Mouse (Mus musculus) embryonic facial prominence, embryonic 15.5 days (tissue): ENCODE data around the gene Soat2. TPM values are rescaled to one million over a fixed set of nuclear protein-coding genes. Genes with fewer than 3 reads are reported as not detected.

Experiments used
- ATAC-seq: fragments of 200-750 bp; cut with Nextera tagmentation; 2 replicates; pipeline ENCODE4 v1.8.0; 2017; ENCODE audit warnings: low read depth, moderate TSS enrichment; ENCODE audit not compliant: insufficient number of reproducible peaks, low FRiP score, low TSS enrichment
- H3K27ac ChIP-seq: fragments of 300-500 bp; sonication (generic); replicated peaks from 2 replicates; pipeline ENCODE4 v1.5.1; 2015; ENCODE audit warnings: mild to moderate bottlenecking, inconsistent platforms
- H3K27me3 ChIP-seq: fragments of 300-500 bp; sonication (generic); 2 replicates; pipeline ENCODE4 v1.6.1; 2015; ENCODE audit warnings: inconsistent platforms
- H3K36me3 ChIP-seq: fragments of 300-500 bp; sonication (generic); 2 replicates; pipeline ENCODE4 v1.6.1; 2015; ENCODE audit warnings: mild to moderate bottlenecking, inconsistent platforms
- H3K4me1 ChIP-seq: fragments of 300-500 bp; sonication (generic); 2 replicates; pipeline ENCODE4 v1.6.1; 2015; ENCODE audit warnings: inconsistent platforms
- H3K4me2 ChIP-seq: fragments of 300-500 bp; sonication (generic); replicated peaks from 2 replicates; pipeline ENCODE4 v1.6.1; 2015; ENCODE audit warnings: mild to moderate bottlenecking, inconsistent platforms
- H3K4me3 ChIP-seq: fragments of 300-500 bp; sonication (generic); replicated peaks from 2 replicates; pipeline ENCODE4 v1.5.1; 2015; ENCODE audit warnings: mild to moderate bottlenecking, inconsistent platforms
- H3K9ac ChIP-seq: fragments of 300-500 bp; sonication (generic); 2 replicates; pipeline ENCODE4 v1.6.1; 2015; ENCODE audit warnings: inconsistent platforms
- H3K9me3 ChIP-seq: fragments of 300-500 bp; sonication (generic); replicated peaks from 2 replicates; pipeline ENCODE4 v1.6.1; 2016; ENCODE audit warnings: inconsistent platforms
- WGBS: fragments of 180-500 bp; shearing (Covaris S2); methylation state at CpG from one replicate; pipeline ENCODE4 v1.1.7; 2015; 5-methylcytosine and 5-hydroxymethylcytosine counted together
- polyA plus RNA-seq: library from polyadenylated mRNA; unstranded; fragments of >200 nt; fragmentation: Nextera tagmentation; extraction: Ambion mirVana; gene quantifications from 2 replicates; pipeline ENCODE4 v1.2.1, GENCODE M21; 2015

Soat2 gene
- polyA plus RNA-seq, 1 experiment from 2014 or later: 0.21 TPM

DNA sequence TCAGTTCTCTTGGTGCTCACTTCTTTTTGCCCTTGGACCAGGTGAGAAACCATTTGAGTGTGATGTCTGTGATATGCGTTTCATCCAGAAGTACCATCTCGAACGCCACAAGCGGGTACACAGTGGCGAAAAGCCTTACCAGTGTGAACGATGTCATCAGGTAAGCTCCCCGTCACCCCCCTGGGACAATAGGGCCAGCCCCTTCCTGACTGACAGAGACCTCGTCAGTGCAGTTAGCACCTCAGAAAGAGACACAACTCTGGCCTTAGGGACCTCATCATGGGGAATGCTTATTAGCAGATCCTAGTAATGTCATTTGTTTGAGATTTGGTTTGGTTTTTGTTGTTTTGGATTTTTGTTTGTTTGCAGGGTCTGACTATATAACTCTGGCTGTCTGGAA is 58.8 kb downstream of the Soat2 start:
- no peak overlapping the region for H3K9ac ChIP-seq
- peaks cover 32% of the 10 kb centered on the region for H3K4me1 ChIP-seq
- no peaks in the 10 kb centered on the region for H3K27me3 ChIP-seq
- no peak overlapping the region for H3K27ac ChIP-seq
- ATAC-seq: no peak
- no peak overlapping the region for H3K4me3 ChIP-seq
- no peak overlapping the region for H3K4me2 ChIP-seq
- WGBS: 89% methylated on average over 8 of the region's 8 CpGs
- peaks cover 73% of the 10 kb centered on the region for H3K36me3 ChIP-seq
- H3K9me3 ChIP-seq: no peaks in the 10 kb centered on the region

DNA sequence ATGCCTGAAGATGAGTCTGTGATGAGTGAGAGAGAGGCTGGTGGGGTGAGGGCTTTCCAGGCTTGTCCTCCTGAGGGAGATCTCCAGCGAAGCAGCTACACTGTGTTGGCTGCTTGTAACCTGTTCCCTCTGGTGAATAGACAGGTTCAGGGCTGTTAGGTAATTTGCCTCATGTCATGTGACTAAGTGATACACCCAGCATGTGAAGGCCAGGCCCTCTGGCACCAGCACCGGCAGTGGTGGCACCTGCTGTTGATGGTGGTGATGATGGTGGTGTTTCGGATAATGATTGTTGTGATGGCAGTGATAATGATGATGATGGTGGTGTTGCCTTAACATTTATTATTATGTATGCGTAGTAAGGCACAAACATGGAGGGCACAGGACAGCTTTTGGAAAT is 60.5 kb downstream of the Soat2 start:
- Histone ChIP-seq H3K4me3 (no peak overlapping the region), H3K27me3 (no peaks in the 10 kb centered on the region), H3K4me2 (no peak overlapping the region), H3K9me3 (no peaks in the 10 kb centered on the region), H3K36me3 (peaks cover 86% of the 10 kb centered on the region), H3K9ac (no peak overlapping the region), H3K4me1 (peaks cover 18% of the 10 kb centered on the region), H3K27ac (no peak overlapping the region)
- ATAC-seq: no peak
- 81% methylated on average over 4 of the region's 4 CpGs for WGBS

DNA sequence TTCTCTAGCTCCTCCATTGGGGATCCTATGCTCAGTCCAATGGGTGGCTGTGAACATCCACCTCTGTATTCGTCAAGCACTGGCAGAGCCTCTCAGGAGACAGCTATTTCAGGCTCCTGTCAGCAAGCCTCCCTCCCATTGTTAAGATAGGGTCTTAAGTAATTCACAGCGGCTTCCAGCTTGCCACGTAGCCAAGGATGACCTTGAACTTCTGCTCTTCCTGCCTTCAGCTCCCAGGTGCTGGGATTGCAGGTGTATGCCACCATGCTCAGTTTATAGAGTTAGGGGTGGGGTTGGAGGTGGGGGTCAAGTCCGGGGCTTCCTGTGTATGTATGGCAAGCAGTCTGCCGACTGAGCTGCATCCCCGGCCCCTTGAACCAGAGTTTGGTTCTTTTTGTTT is 61.6 kb downstream of the Soat2 start:
- Histone ChIP-seq H3K9ac (no peak overlapping the region), H3K36me3 (peaks cover 89% of the 10 kb centered on the region), H3K27ac (no peak overlapping the region), H3K4me2 (no peak overlapping the region), H3K27me3 (no peaks in the 10 kb centered on the region), H3K9me3 (no peaks in the 10 kb centered on the region), H3K4me1 (peaks cover 10% of the 10 kb centered on the region), H3K4me3 (no peak overlapping the region)
- WGBS: 80% methylated on average over 6 of the region's 6 CpGs
- no peak for ATAC-seq

Other genes starting within 250 kb of the Soat2 start
- 212 and 217 TPM in 2 replicates for gene Krt4, start 225.8 kb upstream of the Soat2 start, polyA plus RNA-seq
- 67.2 and 70.6 TPM in 2 replicates for gene Krt79, start 210.2 kb upstream of the Soat2 start, polyA plus RNA-seq
- 11.5 and 14.1 TPM in 2 replicates for gene Krt78, start 196.2 kb upstream of the Soat2 start, polyA plus RNA-seq
- 131 and 181 TPM in 2 replicates for gene Krt8, start 146.0 kb upstream of the Soat2 start, polyA plus RNA-seq
- gene Krt18, start 122.3 kb upstream of the Soat2 start, polyA plus RNA-seq: 87.8 and 119 TPM in 2 replicates
- gene Eif4b, start 76.8 kb upstream of the Soat2 start, polyA plus RNA-seq: 107 and 113 TPM in 2 replicates
- 45.5 and 57.2 TPM in 2 replicates for gene Tns2, start 50.1 kb upstream of the Soat2 start, polyA plus RNA-seq
- gene Spryd3, start 14.3 kb upstream of the Soat2 start, polyA plus RNA-seq: 27.4 and 31.7 TPM in 2 replicates
- gene Igfbp6, start 6.2 kb upstream of the Soat2 start, polyA plus RNA-seq: 8.3 and 8.8 TPM in 2 replicates
- gene Zfp740, start 52.7 kb downstream of the Soat2 start, polyA plus RNA-seq: 61.5 and 62.7 TPM in 2 replicates
- gene Csad, start 54.2 kb downstream of the Soat2 start, polyA plus RNA-seq: 99.1 and 106 TPM in 2 replicates
- gene Itgb7, start 81.4 kb downstream of the Soat2 start, polyA plus RNA-seq: 5.8 and 6.8 TPM in 2 replicates
- gene Rarg, start 107.0 kb downstream of the Soat2 start, polyA plus RNA-seq: 112 and 123 TPM in 2 replicates
- gene Gm9918, start 120.0 kb downstream of the Soat2 start, polyA plus RNA-seq: 1.6 and 1.7 TPM in 2 replicates
- gene Mfsd5, start 128.9 kb downstream of the Soat2 start, polyA plus RNA-seq: 84.0 and 88.6 TPM in 2 replicates
- gene Espl1, start 145.7 kb downstream of the Soat2 start, polyA plus RNA-seq: 20.2 and 24.5 TPM in 2 replicates
- 398 and 407 TPM in 2 replicates for gene Pfdn5, start 175.6 kb downstream of the Soat2 start, polyA plus RNA-seq
- 95.6 and 99.4 TPM in 2 replicates for gene Myg1, start 181.2 kb downstream of the Soat2 start, polyA plus RNA-seq
- 61.2 and 63.0 TPM in 2 replicates for gene Aaas, start 200.2 kb downstream of the Soat2 start, polyA plus RNA-seq
- 35.4 and 35.8 TPM in 2 replicates for gene Sp7, start 216.7 kb downstream of the Soat2 start, polyA plus RNA-seq